Mouse (Mus musculus): ENCODE results near the gene Catsper4. TPM values are rescaled to one million over a fixed set of nuclear protein-coding genes. Genes with fewer than 3 reads are reported as not detected.
A peak's percentile ranks its signal among the peaks of the same experiment; 100 is the strongest.

Gene Catsper4
- polyA plus RNA-seq, 1 experiment = not detected

- Histone ChIP-seq H3K27ac (replicated peaks; ENCODE audit: low read depth, low read length) (peak within 1 kb of the TSS; percentile 94), H3K4me1 (ENCODE audit: control insufficient read depth, insufficient read depth, insufficient read length, low read length) (peaks cover 5% of the 10 kb centered on the region), H3K4me3 (ENCODE audit: insufficient read depth, low read depth, low read length) (peak within 1 kb of the TSS; percentile 80)
Observed at GRCm38 (mm10) chr4:134253722-134254324, 26.6 kb upstream of the Catsper4 start, which contains the start of gene Grrp1. Gene Grrp1 (minus strand): TSS chr4:134254106.

GRCm38 (mm10) chr4:134252911-134253721, 25.9 kb upstream of the Catsper4 start:
- peaks cover 5% of the 10 kb centered on the region for H3K4me1 ChIP-seq (ENCODE audit: control insufficient read depth, insufficient read depth, insufficient read length, low read length)
- peak overlapping the region; percentile 89 for H3K27ac ChIP-seq (replicated peaks; ENCODE audit: low read depth, low read length)
- peak overlapping the region; percentile 80 for H3K4me3 ChIP-seq (ENCODE audit: insufficient read depth, low read depth, low read length)

DNA sequence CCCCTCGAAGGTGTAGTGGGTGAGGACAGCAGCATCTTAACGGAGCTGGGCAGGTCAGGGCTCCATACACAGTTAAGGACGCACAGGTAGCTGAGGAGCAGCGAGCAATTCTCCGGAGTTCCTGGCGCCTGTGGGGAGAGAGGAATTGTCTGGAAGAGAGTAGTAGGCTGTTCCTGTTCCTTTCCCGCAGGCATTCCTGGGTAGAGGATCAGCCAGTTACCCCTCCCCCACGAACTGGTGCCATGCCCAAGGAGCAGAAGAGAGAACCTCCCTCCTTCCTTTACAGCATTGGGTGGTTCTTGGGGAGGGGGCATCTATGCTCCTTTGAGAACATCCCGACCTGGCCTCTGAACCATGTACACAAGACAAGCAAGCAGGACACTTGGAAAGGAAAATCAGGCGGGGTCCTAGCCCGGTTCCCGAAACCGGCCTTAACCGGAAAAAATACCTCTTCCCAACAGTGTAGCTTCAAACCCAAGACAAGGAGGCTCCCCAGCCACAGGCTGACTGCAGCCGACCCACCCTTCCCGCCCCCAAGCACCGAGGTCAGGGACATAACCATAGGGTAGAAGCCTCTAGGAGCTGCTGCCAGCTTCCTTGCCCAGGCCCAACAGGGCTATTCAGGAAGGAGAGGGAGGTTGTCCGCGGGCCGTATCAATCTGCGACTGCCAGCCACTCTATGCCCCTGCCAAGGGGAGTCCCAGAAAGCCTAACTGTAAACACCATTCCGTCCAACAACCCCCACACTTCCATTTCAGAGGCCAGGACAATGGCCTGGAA, 25.1 kb upstream of the Catsper4 start:
- Histone ChIP-seq H3K4me1 (ENCODE audit: control insufficient read depth, insufficient read depth, insufficient read length, low read length) (peaks cover 5% of the 10 kb centered on the region), H3K27ac (replicated peaks; ENCODE audit: low read depth, low read length) (peak overlapping the region; percentile 89), H3K4me3 (ENCODE audit: insufficient read depth, low read depth, low read length) (peak overlapping the region; percentile 80)

DNA sequence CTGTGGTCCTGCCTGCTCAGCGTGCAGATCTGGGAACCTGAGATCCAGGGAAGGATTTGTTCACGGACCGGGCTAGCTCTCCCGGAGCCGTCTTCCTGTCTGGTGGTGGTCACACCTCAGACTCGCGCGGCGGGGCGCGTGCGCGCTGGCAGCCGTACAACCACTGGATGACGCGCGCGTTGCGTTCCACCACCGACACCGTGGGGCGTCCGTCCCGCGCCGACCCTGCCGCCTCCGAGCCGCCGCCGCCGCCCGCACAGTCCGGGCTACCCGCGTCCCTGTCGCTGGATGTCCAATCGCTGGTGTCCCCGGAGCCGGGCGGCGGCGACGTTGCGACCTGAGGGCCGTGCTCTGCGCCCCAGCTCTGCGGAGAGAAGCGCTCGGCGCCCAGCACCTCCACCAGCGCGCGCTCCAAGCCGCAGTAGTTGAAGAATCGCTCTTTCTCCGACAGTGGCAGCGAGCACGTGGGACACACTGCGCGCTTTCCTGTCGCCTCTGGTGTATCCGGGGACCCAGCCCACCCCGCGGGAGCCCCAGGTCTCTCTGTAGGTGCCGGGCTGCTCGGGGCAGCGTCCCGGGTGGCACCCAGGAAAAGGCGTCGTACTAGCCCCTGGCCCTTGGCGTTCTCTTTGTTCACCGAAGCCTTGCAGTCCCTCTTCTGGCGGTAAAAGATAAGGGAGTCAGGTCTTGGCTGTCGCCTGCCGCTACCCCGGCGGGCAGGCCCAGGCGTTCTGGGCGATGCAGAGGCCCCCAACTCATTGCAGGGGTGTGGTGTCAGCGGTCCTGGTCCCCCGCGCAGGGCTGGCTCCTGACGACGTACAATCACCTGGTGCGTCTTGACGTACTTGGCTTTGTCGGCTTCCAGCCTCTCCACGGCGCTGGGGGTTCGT, 24.3 kb upstream of the Catsper4 start:
- Histone ChIP-seq H3K4me3 (ENCODE audit: insufficient read depth, low read depth, low read length) (peak overlapping the region; percentile 80), H3K4me1 (ENCODE audit: control insufficient read depth, insufficient read depth, insufficient read length, low read length) (peaks cover 5% of the 10 kb centered on the region), H3K27ac (replicated peaks; ENCODE audit: low read depth, low read length) (peak overlapping the region; percentile 89)

- Histone ChIP-seq H3K4me1 (ENCODE audit: control insufficient read depth, insufficient read depth, insufficient read length, low read length) (peaks cover 5% of the 10 kb centered on the region), H3K27ac (replicated peaks; ENCODE audit: low read depth, low read length) (no peak overlapping the region), H3K4me3 (ENCODE audit: insufficient read depth, low read depth, low read length) (peak overlapping the region; percentile 80)
Observed at GRCm38 (mm10) chr4:134250930-134251240, 23.7 kb upstream of the Catsper4 start.

GRCm38 (mm10) chr4:134250116-134250929, 23.1 kb upstream of the Catsper4 start:
- Histone ChIP-seq H3K4me1 (ENCODE audit: control insufficient read depth, insufficient read depth, insufficient read length, low read length) (peaks cover 5% of the 10 kb centered on the region), H3K27ac (replicated peaks; ENCODE audit: low read depth, low read length) (no peak overlapping the region)

GRCm38 (mm10) chr4:134249651-134250050, 22.5 kb upstream of the Catsper4 start:
- Histone ChIP-seq H3K4me1 (ENCODE audit: control insufficient read depth, insufficient read depth, insufficient read length, low read length) (peaks cover 3% of the 10 kb centered on the region), H3K27ac (replicated peaks; ENCODE audit: low read depth, low read length) (no peak overlapping the region), H3K4me3 (ENCODE audit: insufficient read depth, low read depth, low read length) (peak overlapping the region; percentile 43)

More at GRCm38 (mm10) chr4:134250116-134250929, 23.1 kb upstream of the Catsper4 start:
- H3K4me3 ChIP-seq (ENCODE audit: insufficient read depth, low read depth, low read length) = peak overlapping the region; percentile 80

- H3K4me3 ChIP-seq (ENCODE audit: insufficient read depth, low read depth, low read length) = no peak within 1 kb of the TSS
- no peak within 1 kb of the TSS for H3K27ac ChIP-seq (replicated peaks; ENCODE audit: low read depth, low read length)
- peaks cover 5% of the 10 kb centered on the region for H3K4me1 ChIP-seq (ENCODE audit: control insufficient read depth, insufficient read depth, insufficient read length, low read length)
Observed at GRCm38 (mm10) chr4:134246719-134247258, 19.6 kb upstream of the Catsper4 start, which contains the start of gene Gm30191. Gene Gm30191 (plus strand): TSS chr4:134246935.

GRCm38 (mm10) chr4:134246256-134246655, 19.1 kb upstream of the Catsper4 start:
- peaks cover 5% of the 10 kb centered on the region for H3K4me1 ChIP-seq (ENCODE audit: control insufficient read depth, insufficient read depth, insufficient read length, low read length)
- H3K27ac ChIP-seq (replicated peaks; ENCODE audit: low read depth, low read length) = no peak overlapping the region
- H3K4me3 ChIP-seq (ENCODE audit: insufficient read depth, low read depth, low read length) = no peak overlapping the region

DNA sequence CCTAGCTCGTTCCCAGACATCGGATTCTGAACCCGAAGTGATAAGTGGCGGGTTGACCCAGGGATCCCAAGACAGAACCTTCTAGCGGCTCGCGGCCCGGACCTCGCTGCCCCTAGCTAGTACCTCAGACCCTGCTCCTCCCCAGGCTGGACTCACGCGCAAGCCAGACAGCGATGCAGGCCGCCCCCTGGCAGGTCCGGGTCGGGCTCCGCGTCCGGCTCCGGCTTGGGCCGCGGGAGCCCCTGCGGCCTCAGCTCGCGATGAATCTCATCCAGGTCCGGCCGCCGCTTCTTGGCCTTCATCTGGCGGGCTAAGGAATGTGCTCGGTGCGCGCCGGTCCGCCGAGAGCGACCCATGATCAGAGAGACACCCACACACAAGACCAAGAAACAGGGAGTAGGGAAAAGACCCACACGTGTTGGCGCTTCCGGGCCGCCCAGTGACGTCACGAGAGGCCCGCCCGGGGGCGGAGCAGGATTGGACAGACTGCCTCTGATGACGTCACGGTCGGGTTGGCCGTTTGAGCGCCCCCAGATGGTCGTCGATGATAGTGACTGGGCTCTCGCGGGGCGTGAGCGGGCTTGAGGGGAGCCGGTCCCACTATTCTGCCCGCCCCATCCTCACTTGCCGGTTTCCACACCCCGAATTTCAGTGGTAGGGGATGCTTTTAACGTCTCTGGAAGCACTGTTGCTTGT, 18.1 kb upstream of the Catsper4 start, which contains the start of gene Zfp593:
Gene Zfp593, minus strand, starts transcription at position 445 of the 696 bp plus-strand sequence.
- Histone ChIP-seq H3K4me1 (ENCODE audit: control insufficient read depth, insufficient read depth, insufficient read length, low read length) (peaks cover 5% of the 10 kb centered on the region), H3K4me3 (ENCODE audit: insufficient read depth, low read depth, low read length) (peak within 1 kb of the TSS; percentile 93), H3K27ac (replicated peaks; ENCODE audit: low read depth, low read length) (no peak within 1 kb of the TSS)

DNA sequence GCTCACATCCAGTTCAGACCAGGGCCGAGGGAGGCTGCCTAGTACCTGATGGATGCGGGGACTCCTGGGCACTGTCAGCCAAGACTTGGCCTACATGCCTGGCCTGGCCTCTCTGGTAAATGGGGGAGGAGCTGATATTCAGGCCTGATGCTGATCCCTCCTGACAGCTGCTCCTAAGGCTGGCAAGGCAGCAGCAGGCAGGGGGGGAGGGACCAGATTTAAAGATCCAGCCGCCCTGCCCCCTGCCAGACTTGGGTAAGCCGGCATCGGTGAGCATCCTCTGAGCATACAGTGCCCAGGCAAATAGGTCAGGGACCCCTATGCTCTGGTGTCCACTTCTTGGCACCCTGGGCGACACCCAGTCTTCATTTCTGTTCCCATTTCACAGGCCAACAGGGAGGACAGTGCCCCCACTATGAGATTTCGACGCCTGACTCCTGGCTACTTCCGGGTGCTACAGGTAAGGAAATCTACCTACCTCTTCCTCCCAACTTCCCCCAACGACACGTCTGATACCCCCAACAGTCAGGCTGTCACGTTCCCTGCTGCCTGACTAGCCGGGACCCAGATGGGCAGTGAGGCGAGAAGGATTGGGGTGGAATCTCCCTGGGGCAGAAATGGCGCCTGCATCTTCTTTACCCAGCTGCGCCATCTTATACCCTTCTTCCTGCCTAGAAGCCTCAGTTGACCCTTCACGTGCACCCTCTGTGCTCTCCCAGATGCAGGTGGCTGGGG, 16.5 kb upstream of the Catsper4 start, which contains the start of gene E130218I03Rik:
Gene E130218I03Rik, plus strand, starts transcription at position 147 of the 735 bp plus-strand sequence.
- peaks cover 5% of the 10 kb centered on the region for H3K4me1 ChIP-seq (ENCODE audit: control insufficient read depth, insufficient read depth, insufficient read length, low read length)
- H3K4me3 ChIP-seq (ENCODE audit: insufficient read depth, low read depth, low read length) = peak within 1 kb of the TSS; percentile 93
- no peak within 1 kb of the TSS for H3K27ac ChIP-seq (replicated peaks; ENCODE audit: low read depth, low read length)

- no peak overlapping the region for H3K27ac ChIP-seq (replicated peaks; ENCODE audit: low read depth, low read length)
- H3K4me3 ChIP-seq (ENCODE audit: insufficient read depth, low read depth, low read length) = no peak overlapping the region
- no peaks in the 10 kb centered on the region for H3K4me1 ChIP-seq (ENCODE audit: control insufficient read depth, insufficient read depth, insufficient read length, low read length)
Observed at GRCm38 (mm10) chr4:134238686-134239085, 11.5 kb upstream of the Catsper4 start.
